Mouse (Mus musculus): ENCODE data around the gene Zfp867.

Gene Zfp867

DNA sequence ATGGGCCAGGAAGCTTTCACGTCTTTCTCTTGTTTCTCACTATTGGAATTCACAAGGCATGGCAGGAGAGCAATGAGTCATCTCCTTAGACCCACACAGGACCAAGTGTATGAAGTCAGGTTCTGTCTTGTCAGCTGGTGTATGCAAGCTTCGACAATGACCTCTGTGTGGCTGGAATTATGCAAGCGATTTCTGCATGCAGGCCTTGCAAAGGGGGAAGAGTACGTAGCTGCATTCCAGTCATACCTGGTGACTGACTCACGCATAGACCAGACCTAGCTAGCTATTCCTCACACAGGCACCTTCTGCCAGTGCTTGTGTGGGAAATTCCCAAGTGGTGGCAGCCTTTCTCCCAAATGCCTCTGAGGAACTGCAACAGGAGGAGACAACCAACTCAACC lies 13.3 kb downstream of the Zfp867 start:
- no peak for DNase-seq (ENCODE audit: low read depth, low spot score)

DNA sequence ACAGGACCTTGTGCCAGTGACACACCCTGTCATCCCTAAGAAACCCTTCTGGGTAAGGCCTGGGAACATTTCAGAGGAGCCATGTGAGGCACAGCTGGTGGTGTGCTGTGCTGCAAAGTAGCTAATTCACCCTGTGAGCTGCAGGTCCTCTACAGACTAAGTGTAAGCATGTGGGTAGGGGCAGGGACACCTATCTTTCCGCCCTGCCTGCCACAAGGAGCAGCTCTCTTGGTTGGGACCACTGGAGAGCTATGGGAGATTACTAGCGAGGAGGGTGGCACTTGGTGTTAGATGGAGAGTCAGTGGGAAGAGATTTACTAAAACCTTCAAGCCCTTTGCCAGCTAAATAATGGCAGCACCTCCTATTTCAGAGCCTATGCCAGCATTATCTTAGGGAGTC lies 15.4 kb downstream of the Zfp867 start:
- DNase-seq (ENCODE audit: low read depth, low spot score), result no peak

DNA sequence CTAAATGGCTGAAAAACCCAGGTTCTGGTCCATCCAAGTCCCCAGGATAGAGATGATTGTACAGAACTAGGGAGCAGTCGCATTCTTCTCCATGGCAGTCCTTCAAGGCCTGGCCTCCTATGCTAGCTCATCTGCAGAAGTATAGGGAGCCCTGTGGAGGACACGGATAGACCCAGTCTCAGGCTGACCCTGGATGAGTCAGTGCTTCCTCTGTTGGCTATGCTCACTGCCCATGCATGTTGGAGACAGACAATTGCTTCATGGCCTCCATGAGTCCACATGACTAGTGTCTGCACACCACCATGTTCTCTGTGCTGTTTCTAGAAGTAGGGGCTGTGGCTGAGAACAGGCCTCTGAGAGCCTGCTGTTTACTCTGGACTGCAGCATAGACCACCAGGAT lies 15.9 kb downstream of the Zfp867 start:
- DNase-seq (ENCODE audit: low read depth, low spot score), result no peak

- DNase-seq (ENCODE audit: low read depth, low spot score), result no peak
These were observed 21.2 kb downstream of the Zfp867 start, which contains the start of gene Snap47 for GRCm38 (mm10) chr11:59451086-59451485. Gene Snap47, minus strand, starts transcription at chr11:59451186.

GRCm38 (mm10) chr11:59450230-59450771 lies 22.0 kb downstream of the Zfp867 start:
- DNase-seq (ENCODE audit: low read depth, low spot score), result no peak

- peak; percentile 77 for DNase-seq (ENCODE audit: low read depth, low spot score)
These were observed 22.5 kb downstream of the Zfp867 start, which contains the start of gene Jmjd4 for GRCm38 (mm10) chr11:59449741-59450229. Gene Jmjd4, plus strand, starts transcription at chr11:59450045.

DNA sequence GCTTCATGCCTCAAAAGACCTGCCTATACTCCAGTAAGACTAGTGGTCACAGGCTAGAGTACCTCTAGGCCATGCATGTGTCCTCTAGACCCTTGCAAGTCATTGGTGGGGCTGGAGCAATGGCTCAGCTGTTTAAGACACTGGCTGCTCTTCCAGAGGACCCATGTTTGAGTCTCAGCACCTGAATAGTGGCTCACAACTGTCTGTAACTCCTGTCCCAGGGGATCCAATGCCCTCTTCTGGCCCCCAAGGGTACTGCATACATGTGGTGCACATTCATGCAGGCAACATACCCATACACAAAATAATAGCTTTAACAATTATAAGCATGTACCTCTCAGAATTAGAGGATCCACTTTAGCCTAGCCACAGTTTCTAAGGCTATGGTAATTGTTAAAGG lies 29.2 kb downstream of the Zfp867 start:
- DNase-seq (ENCODE audit: low read depth, low spot score), result no peak

DNA sequence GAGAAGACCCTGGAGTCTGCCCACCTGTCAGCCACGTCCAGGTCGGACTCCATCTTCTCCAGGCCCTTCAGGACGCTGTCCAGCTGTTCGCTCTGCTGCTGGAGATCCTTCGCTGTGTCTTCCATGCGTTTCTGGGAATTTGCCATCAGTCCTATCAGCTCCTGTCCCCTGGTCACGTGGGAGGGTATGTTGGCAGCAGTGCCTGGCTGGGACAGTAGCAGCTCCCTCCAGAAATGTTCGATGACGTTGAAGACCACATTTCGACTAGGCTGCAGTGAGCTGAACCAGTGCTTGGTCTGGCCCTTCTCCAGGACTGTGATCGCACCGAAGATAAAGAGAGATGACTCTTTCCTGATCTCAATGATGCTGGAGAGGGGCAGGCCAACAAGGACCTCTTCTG lies 34.3 kb downstream of the Zfp867 start:
- DNase-seq (ENCODE audit: low read depth, low spot score), result no peak

GRCm38 (mm10) chr11:59432261-59432660 lies 40.0 kb downstream of the Zfp867 start:
- DNase-seq (ENCODE audit: low read depth, low spot score), result no peak

GRCm38 (mm10) chr11:59429959-59430358 lies 42.3 kb downstream of the Zfp867 start:
- no peak for DNase-seq (ENCODE audit: low read depth, low spot score)

- DNase-seq (ENCODE audit: low read depth, low spot score), result no peak
These were observed 44.1 kb downstream of the Zfp867 start for GRCm38 (mm10) chr11:59428057-59428660.

DNA sequence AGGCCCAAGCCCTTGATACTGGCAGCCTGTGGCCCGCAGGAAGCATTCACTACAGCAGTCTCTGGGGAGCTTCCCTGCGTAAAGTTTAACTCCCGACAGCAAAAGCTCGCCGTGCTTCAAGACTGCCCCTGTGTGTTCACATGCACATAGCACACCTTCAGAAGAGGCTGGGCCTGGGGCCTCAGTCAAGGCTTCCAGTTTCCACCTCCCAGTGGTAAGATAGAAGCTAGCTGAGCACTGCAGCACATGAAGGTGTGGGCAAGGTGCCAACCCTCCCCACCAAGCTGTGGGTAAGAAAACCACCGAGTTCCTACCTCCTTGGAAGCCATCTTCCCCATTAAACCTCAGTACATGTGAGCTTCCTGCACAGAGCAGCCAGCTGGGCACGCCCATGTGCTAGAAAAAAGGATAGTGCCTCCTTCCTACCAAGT lies 46.6 kb downstream of the Zfp867 start:
- no peak for DNase-seq (ENCODE audit: low read depth, low spot score)

DNA sequence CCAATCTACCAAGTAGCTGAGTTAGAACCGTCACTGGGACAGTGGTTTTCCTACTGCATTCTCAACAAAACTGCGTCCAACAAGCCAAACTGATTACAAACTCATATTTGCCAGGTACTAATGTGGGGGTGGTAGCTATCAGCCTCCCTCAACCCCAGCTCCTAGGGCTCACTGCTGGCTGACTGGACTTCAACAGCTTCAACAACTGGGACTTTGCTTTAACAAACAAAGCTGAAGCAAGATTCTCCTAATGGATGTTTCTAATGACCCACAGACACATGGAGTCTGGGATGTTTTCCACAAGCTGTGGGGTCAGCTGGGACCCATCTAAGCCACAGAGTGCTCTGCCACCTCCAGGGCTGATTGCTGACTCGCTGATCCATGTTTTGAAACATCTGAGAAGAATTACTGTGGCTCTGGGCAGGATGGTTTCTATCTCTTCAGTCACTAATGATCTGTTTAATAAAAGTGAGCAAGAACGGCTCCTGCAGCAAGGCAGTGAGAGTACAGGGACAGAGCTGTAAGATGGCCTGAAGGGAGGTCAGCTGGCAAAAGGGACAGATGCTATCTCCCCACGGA lies 49.2 kb downstream of the Zfp867 start:
- DNase-seq (ENCODE audit: low read depth, low spot score), result no peak

GRCm38 (mm10) chr11:59421967-59422366 lies 50.3 kb downstream of the Zfp867 start:
- DNase-seq (ENCODE audit: low read depth, low spot score), result no peak

- no peak for DNase-seq (ENCODE audit: low read depth, low spot score)
These were observed 50.8 kb downstream of the Zfp867 start for GRCm38 (mm10) chr11:59421436-59421835.

- DNase-seq (ENCODE audit: low read depth, low spot score), result no peak
These were observed 53.6 kb downstream of the Zfp867 start for GRCm38 (mm10) chr11:59418708-59419107.

DNA sequence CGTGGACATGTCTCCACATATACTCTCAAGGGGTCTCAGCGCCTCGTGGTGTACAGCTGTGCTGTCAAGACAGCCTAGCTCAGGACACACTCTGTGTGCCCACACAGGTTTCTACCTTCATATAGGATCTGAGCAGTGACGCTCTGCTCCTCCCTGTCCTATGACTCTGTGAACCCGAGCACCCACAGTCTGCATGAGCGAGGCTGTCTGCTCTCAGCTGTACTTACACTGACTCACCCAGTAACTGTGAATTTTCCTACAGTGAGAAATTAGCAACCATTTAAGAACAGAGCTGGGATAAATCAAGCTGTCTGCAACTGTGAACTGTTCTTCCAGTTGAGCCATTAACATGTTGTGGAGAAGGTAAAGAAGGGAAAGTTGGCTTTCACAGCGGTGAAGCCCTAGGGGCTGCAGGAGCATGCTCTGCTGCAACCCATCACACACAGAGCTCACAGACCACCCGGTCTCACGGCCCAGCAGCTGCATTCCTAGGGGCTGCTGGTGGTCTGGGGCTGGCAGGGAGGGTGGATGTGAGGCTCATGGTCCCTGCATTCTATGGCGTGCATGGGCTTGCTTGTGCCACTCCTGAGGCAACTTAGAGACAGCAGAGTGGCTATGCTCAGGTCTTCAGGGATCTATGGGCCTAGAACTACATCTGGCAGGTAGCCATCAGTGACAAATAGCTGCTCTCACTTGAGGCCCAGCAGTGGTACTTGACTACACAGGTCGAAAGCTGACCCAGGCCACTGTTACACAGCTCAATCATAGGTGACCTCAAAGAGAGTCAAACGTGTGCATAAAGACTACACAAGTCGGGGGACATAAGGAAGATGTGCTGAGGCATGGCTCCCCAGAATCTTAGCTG lies 59.0 kb downstream of the Zfp867 start:
- DNase-seq (ENCODE audit: low read depth, low spot score), result no peak

GRCm38 (mm10) chr11:59412058-59412457 lies 60.2 kb downstream of the Zfp867 start:
- DNase-seq (ENCODE audit: low read depth, low spot score), result no peak

Measured in brain, embryonic 18.5 days (tissue).